Comparison of ENCODE assay signal across 24 mouse cellular contexts in genomic region chr12:74363076-74363475, GRCm38 (mm10). TPM values are rescaled to one million over a fixed set of nuclear protein-coding genes. Genes with fewer than 3 reads are reported as not detected.
A peak's percentile ranks its signal among the peaks of the same experiment; 100 is the strongest.
DNase-seq lines count a peak whose midpoint lies in the region; ATAC-seq and TF ChIP-seq lines count a peak whose summit lies in the region.
"Had no signal": no experiment of that assay in that cellular context is flagged by ENCODE, and none has a peak within 500 bp of the region (broad histone marks: within the 10 kb centered on the region; RNA-seq: fewer than 3 reads in every experiment).

No protein-coding gene starts in this region.

- H3K36me3 ChIP-seq in kidney, embryonic 16.5 days (ENCODE audit: insufficient read depth, low read length): no peaks in the 10 kb centered on the region
- H3K36me3 ChIP-seq: embryonic facial prominence, embryonic 15.5 days; forebrain, embryonic 10.5 days; limb, embryonic 15.5 days; neural tube, embryonic 13.5 days had no signal

- H3K4me3 ChIP-seq in left cerebral cortex, adult 2 months: no peak overlapping the region
- no peak overlapping the region for H3K4me3 ChIP-seq in kidney, embryonic 16.5 days (ENCODE audit: low read length)
- H3K4me3 ChIP-seq: embryonic facial prominence, embryonic 15.5 days; forebrain, embryonic 10.5 days; limb, embryonic 15.5 days; neural tube, embryonic 13.5 days had no signal

- peak; percentile 24 for DNase-seq in left cerebral cortex, adult 11 months (ENCODE audit: low spot score)
- no peak for DNase-seq in left cerebral cortex, postnatal 4 days
- DNase-seq in left cerebral cortex, adult 2 months (ENCODE audit: extremely low spot score in 1 of 2, low spot score in 2 of 2): peak in 1 of 2 experiments; percentile 14
- peak; percentile 20 to 24 for DNase-seq in left cerebral cortex, postnatal 36 days (ENCODE audit: low spot score in 2 of 2)
- peak; percentile 10 for DNase-seq in right cerebral cortex, postnatal 25 days
- DNase-seq in heart, adult 18-20 months: no peak
- DNase-seq: cerebellum, postnatal 14 days; embryo, embryonic 11 days; gastrocnemius, postnatal 36 days; heart, postnatal 4 days; kidney, adult 2 months; kidney, postnatal 36 days; lung, adult 18-20 months; thymus, postnatal 25 days had no signal

- intact Hi-C loops in left cerebral cortex, postnatal 4 days (cut with DNase I): no loop called here
- intact Hi-C loops in left cerebral cortex, adult 2 months (cut with DNase I): no loop called here
- intact Hi-C loops in left cerebral cortex, postnatal 36 days (cut with DNase I): no loop called here

- H3K27ac ChIP-seq in left cerebral cortex, adult 2 months: peak overlapping the region; percentile 79
- H3K27ac ChIP-seq in kidney, embryonic 16.5 days (ENCODE audit: low read length): no peak overlapping the region
- H3K27ac ChIP-seq: embryonic facial prominence, embryonic 15.5 days; forebrain, embryonic 10.5 days; limb, embryonic 15.5 days; neural tube, embryonic 13.5 days; stomach, postnatal 0 days had no signal

- no peak overlapping the region for H3K9ac ChIP-seq in kidney, embryonic 16.5 days (replicated peaks; ENCODE audit: low read length)
- H3K9ac ChIP-seq: embryonic facial prominence, embryonic 15.5 days; limb, embryonic 15.5 days; neural tube, embryonic 13.5 days had no signal

- no peaks in the 10 kb centered on the region for H3K9me3 ChIP-seq in kidney, embryonic 16.5 days (ENCODE audit: low read length)
- H3K9me3 ChIP-seq: embryonic facial prominence, embryonic 15.5 days; forebrain, embryonic 10.5 days; limb, embryonic 15.5 days; neural tube, embryonic 13.5 days had no signal

- H3K4me1 ChIP-seq in kidney, embryonic 16.5 days (ENCODE audit: insufficient read depth, low read length): no peaks in the 10 kb centered on the region
- H3K4me1 ChIP-seq: embryonic facial prominence, embryonic 15.5 days; neural tube, embryonic 13.5 days had no signal

- H3K27me3 ChIP-seq in kidney, embryonic 16.5 days (ENCODE audit: insufficient read depth, low read length): no peaks in the 10 kb centered on the region
- H3K27me3 ChIP-seq: embryonic facial prominence, embryonic 15.5 days; limb, embryonic 15.5 days; neural tube, embryonic 13.5 days had no signal

- 81% methylated on average over 6 of the region's 6 CpGs for WGBS in kidney, embryonic 16.5 days

- ATAC-seq in kidney, embryonic 16.5 days (ENCODE audit: low FRiP score, low TSS enrichment): no peak

- no peak for TF ChIP-seq CTCF in left cerebral cortex, adult 2 months (IDR thresholded peaks at IDR 0.05)

- H3K4me2 ChIP-seq in kidney, embryonic 16.5 days (replicated peaks; ENCODE audit: low read depth, low read length): no peak overlapping the region
- H3K4me2 ChIP-seq: embryonic facial prominence, embryonic 15.5 days; limb, embryonic 15.5 days; neural tube, embryonic 13.5 days had no signal

RNA-seq across cellular contexts. Expression of gene Gm11042, which starts 46.9 kb away (rescaled TPM):
- total RNA-seq in left cerebral cortex, postnatal 4 days (2021): not detected
- total RNA-seq in left cerebral cortex, adult 2 months (2021): not detected
- not detected for total RNA-seq in left cerebral cortex, postnatal 36 days (2021)
- total RNA-seq in heart, adult 18-20 months (2021): not detected
- not detected in 2 replicates for polyA plus RNA-seq in kidney, embryonic 16.5 days (2015; fragmentation: Nextera tagmentation; extraction: Ambion mirVana)
- total RNA-seq: ES-E14; gastrocnemius, postnatal 36 days; heart, postnatal 4 days; layer of hippocampus, postnatal 10 days; megakaryocyte-erythroid progenitor cell, adult 5-6 weeks had no signal
- polyA plus RNA-seq: embryonic facial prominence, embryonic 15.5 days; forebrain, embryonic 10.5 days; heart, embryonic 14.5 days; kidney, adult 2 months; limb, embryonic 15.5 days; neural tube, embryonic 13.5 days; stomach, postnatal 0 days had no signal

Comparison
In these comparisons a context has a peak if more than half of its experiments do, and no peak if none do; other contexts are left out.
1. DNase-seq: peak in left cerebral cortex, adult 11 months (single experiment), left cerebral cortex, postnatal 36 days (2 of 2) and right cerebral cortex, postnatal 25 days (single experiment); none in left cerebral cortex, postnatal 4 days (single experiment) and heart, adult 18-20 months (0 of 2).